Mouse (Mus musculus): ENCODE data around the gene Fbxl2.
A peak's percentile ranks its signal among the peaks of the same experiment; 100 is the strongest.

Gene Fbxl2

DNA sequence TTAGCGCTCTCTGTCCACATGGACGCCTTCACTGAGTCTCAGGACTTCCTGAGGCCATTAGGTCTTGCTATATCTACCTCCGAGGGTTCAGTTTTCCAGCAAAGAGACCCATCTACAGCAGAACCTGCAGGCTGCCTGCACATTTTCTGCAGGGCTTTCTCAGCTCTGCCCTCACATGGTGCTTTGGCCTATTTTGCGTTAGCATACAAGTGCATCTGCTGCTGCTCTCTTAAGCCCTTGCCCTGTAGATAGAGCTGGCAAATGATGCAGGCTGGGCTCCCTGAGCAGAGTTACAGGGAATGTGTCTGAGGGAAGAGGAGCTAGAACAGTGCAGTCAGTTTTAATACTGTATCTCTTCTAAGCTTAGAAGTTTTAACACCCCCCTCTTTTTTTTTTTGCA, 71.0 kb downstream of the Fbxl2 start:
- DNase-seq (ENCODE audit: low read depth, low spot score), result no peak

DNA sequence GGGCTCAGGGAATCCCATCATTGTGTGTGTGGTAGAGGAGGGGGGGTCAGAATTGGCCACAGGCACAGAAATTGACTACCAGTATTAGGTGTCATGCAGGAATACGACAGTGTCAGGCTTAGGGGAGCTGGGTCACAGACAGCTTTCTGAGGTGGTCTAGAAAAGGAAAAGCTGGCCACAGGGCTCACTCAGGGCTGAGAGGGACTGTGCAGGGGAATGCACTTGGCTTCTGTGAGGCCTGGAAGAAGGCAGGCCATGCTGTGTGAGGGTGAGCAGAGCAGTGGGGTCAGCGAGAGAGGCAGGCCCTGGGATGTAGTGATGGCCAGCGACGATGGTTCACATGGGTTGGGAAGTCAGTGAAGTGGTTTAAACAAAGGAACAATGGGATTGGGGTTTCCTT, 72.1 kb downstream of the Fbxl2 start:
- no peak for DNase-seq (ENCODE audit: low read depth, low spot score)

DNA sequence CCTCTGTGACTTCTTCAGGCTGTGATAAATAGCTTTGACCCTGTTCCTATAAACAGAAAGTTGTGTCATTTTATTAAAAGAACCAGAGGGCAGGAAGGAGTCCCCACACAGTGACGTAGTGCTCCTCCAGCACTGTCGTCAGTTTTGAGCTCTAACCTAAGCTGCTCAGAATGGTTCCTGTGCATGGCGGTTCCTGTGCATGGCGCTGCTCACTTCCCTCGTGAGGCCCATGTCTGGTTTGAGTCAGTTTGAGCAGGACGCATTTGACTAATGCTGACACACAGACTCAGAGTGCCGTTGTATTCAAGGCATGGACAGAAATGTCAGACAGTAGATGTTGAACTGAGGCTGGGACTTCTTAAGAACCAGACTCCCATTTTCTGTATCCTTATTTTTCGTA, 74.4 kb downstream of the Fbxl2 start:
- no peak for DNase-seq (ENCODE audit: low read depth, low spot score)

DNA sequence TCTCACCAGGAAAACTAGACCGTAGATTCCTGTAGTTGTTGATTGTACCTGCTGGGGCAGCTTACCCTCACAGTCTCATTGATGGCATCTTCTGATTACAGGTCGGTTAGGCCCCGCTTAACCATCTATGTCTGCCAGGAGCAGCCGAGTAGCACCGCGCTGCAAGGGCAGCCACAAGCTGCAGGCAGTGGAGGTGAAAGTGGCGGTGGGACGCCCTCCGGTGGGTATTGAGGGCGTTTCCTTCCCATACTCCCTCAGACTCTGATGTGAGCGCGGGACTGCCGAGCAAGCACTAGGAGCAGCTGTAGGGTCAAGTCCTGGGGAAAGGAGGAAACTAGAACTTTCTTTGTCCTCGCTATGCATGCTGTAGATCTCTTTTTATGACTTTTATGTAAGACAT, 76.0 kb downstream of the Fbxl2 start:
- no peak for DNase-seq (ENCODE audit: low read depth, low spot score)

DNA sequence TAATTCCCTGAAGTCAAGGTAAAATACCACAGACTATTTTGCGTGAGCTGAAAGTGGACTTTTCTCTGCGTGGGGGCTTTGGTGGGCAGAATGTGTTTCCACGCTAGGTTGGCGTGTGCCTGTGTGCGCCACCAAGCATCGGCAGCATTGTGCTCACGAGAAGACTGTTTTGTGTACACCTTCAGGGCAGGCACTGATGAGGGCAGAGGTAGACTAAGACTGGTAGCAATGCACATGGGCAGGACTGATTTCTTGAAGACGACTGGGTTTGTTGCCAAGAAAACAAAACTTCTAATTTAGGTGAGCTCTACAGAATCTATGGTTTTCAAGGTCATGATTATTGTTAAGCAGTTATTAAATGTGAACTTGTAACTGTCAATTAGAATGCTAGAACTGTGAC, 76.6 kb downstream of the Fbxl2 start:
- DNase-seq (ENCODE audit: low read depth, low spot score), result no peak

DNA sequence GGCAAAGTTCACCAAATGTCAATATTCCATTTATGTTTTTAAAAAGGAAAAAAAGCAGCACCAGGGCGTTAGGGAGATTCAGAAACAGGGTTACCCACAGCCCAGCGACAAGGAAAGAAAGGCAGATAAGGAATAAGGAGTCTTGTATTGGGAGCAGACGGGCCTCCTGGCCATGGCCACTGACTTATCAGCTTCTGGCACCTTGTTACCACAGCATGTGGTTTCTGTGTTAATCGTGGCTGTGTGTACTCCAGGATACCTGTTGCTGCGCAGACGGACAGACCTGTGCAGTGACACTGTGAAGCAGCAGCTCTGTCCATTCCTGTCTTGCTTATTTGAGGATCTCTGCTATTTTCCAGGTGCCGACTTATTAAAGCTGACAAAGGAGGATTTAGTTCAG, 77.0 kb downstream of the Fbxl2 start:
- no peak for DNase-seq (ENCODE audit: low read depth, low spot score)

DNA sequence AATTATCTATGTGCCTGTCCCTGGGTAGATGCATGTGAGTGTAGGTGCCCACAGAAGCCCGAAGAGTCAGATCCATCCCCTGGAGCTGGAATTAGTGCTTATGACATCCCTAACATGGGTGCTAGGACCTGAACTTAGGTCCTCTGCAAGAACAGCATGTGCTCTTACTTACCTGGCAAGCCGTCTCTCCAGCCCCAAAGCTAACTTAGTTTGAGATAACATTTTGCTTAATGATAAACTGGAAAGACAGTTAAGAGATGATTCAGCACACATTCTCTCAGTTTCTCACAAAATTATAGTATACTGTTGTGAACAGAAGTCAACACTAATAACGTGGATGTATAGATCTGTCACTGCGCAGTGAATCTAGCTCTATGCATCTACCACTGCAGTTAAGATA, 79.2 kb downstream of the Fbxl2 start:
- DNase-seq (ENCODE audit: low read depth, low spot score), result no peak

DNA sequence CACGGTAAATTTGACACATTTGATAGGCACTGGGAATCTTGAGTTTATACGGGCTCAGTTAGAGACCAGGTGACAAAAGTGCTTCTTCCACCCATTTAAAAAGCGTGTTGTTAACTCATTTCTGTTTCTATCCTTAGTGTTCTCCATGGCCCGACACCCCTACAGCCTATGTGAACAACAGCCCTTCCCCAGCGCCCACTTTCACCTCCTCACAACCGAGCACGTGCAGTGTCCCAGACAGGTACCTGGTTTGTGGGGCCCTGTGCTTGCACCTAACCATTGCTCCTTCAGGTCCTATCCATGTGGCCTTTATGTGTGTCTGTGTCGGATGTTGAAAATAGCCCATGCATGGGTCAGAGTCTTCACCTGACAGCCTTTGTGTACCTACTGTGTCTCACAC, 81.6 kb downstream of the Fbxl2 start:
- DNase-seq (ENCODE audit: low read depth, low spot score), result no peak

DNA sequence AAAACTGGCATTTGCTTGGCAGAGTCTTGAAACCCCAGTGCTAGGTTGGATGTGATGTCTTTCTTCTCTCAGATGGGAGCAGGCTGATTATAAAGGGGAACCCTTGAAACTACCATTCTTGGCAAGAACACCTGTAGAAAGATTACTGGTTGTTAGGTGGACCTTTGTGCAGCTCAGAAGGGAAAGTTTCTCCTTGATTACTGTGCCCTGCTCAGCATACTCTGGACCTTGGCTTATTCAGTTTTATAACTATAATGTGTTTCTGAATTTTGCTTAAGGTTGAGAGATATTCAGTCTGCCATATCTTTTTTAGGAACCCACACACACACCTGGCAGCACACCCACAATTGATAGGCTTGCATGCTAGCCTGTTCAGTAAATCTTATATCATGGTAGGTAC, 82.3 kb downstream of the Fbxl2 start:
- DNase-seq (ENCODE audit: low read depth, low spot score), result no peak

DNA sequence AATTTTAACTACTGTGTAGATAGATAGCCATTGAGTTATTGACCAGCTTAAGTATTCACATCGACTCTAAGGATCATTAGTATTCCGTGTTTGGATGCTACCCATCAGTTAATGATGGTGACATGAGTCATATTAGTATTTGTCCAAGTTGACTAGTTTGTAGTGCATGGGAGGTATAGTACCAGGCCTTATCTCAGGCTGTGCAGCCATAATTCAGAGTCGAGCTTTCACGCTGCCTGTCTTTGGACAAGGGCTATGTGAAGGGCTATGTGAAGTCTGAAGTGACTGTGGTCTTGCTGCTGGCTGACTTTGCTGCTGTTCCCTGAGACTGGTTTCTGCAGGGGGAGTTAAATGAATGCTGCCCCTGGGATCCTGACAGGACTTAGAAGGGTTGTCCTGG, 88.2 kb downstream of the Fbxl2 start:
- DNase-seq (ENCODE audit: low read depth, low spot score), result no peak

DNA sequence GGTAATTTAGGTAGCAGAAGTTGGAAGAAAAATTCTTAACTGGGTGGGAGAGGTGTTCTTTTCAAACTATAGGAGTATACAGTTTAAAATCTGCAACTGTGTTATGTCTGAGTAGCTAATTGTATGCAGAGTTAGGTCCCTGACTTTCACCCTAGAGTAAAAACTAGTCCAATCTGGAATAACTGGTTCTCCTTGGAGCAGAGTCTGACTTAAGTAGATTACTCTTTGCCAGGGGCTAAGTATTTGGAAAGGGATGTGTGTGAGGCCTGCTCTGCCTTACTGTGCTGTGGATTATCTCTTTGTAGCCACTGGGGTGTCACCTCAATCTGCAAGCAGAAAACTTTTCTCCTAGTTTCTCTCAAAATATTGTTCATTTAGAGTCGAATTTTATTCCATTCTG, 98.8 kb downstream of the Fbxl2 start:
- no peak for DNase-seq (ENCODE audit: low read depth, low spot score)

DNA sequence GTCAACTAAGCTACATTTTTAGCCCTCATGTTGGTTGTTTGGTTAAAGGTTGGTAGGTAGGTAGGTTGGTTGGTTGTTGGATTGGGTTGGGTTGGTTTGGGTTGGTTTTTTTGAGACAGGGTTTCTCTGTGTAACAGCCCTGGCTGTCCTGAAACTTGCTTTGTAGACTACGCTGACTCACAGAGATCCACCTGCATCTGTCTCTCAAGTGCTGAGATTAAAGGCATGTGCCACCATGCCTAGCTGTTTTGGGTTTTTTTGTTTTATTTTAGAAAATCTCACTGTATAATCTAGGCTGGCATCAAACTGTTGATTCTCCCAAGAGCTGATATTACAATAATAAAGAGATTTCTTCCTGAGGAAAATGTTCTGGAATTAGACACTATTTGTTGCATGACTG, 102.6 kb downstream of the Fbxl2 start:
- DNase-seq (ENCODE audit: low read depth, low spot score), result no peak

DNA sequence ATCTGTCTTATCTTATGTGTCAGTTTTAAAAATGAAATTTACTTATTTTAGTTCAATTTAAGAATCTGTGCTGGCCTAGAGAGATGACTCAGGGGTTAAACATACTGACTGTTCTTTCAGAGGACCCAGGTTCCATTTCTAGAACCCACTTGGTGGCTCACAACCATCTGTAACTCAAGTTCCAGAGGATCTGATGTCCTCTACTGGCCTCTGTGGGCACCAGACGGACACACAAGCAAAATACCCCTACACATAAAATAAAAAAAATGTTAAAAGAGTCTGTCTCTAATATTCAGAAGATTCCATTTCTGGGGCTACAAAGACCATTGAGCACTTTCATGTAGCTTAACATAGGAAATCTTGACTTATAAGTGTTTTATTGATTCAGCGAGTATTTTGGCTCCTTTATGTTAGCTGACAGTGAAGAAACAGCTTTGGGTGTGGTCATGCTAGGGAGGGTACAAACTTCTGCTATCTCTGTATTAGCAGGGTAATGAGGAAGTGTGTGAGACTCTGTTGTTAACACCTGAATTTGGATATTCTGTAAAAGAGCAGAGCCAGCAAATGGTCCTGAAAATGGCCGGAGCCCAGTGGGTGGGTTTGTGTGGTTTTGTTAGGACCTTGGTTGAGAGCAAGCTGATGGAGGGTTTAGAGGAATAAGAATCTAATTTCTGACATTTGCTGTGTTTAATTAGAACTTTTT, 104.7 kb downstream of the Fbxl2 start:
- DNase-seq (ENCODE audit: low read depth, low spot score), result no peak

DNA sequence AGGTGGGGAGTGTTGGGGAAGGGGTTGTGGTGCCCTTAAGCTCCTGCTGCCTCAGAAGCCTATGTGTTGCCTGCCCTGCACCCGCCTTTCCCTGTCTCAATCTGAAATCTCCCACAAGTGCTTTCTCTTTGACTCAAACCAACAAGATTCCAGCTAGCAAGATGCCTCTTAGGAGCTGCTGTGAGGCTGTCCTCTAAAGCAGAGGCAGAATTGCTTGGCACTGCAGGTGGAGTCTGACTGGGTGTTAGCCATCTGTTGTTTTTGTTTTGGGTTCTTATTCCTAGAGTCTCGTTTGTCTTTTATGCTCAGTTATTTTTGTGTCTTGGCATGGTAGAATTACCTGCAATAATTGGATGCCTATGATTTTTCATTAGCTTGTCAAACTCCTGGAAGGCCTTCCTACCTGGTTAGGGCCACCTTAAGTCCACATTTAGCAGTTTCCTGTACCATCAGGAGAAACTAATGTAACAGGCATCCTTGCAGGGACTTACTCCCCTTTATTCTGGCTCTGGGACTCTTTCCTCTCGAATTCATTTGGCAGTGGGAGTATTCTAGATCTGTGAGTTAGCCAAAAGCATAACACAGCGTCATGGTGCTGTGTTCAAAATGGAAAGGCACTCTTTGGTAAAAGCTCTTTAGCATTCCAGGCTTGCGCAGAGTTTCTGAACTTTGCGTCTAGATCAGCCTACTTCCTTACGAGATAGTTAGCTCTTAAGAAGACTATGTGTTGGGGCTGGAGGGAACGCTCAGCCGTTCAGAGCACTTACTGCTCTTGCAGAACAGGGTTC, 106.7 kb downstream of the Fbxl2 start:
- DNase-seq (ENCODE audit: low read depth, low spot score), result no peak

DNA sequence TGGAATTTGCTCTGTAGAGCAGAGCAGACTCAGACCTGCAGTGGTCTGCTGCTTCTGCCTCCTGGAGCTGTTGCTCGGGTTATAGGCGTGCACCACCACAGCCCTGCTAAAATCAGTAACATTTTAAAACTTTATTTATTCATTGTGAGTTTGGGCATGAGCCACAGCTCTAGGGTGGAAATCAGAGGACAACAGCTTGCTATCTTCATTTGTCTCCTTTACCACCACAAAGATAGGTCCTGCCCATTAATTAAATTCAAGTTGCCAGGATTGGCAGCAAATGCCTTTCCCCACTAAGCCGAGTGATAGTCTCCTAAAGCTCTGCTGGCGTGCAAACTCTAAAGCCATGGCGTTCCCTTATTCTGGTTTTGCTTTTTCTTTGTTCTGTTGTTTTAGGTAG, 110.4 kb downstream of the Fbxl2 start:
- DNase-seq (ENCODE audit: low read depth, low spot score), result no peak

DNA sequence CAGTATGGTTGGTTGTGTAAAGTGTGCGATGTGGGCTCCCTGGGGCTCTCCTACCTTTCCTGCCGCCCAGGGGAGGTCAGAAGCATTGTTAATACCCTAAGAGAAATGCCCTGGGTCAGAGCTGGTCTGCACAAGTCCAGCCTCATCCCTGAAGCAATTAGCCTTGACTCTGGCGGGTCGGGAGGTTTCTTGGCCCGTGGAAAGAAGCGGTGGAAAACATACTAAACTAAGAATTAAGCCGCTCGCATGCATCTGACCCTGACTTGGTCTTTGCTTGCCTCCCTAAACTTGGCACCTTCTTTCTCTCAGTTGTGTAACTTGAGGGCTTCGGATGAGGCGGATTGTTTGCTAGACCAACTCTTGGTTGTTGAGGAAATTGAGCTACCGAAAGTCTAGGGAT, 113.5 kb downstream of the Fbxl2 start:
- DNase-seq (ENCODE audit: low read depth, low spot score), result no peak

DNA sequence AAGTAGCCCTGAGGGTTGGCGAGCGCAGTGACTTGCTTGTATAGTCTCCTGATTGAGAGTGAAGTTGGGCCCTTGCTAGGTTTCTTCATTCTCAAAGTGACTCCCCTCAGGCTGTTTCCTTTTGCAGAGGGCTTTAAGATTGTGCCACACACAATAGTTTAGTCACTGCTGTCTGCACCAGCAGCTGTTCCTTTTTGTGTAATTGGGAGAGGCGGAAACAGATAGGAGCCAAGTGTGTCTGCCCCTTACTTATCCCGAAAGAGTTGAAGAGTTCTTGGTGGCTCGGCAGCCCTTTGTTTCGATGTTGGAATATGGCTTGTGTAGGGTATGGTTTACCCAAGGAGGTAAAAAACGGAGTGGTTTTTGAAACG, 113.9 kb downstream of the Fbxl2 start:
- peak; percentile 11 for DNase-seq (ENCODE audit: low read depth, low spot score)

DNA sequence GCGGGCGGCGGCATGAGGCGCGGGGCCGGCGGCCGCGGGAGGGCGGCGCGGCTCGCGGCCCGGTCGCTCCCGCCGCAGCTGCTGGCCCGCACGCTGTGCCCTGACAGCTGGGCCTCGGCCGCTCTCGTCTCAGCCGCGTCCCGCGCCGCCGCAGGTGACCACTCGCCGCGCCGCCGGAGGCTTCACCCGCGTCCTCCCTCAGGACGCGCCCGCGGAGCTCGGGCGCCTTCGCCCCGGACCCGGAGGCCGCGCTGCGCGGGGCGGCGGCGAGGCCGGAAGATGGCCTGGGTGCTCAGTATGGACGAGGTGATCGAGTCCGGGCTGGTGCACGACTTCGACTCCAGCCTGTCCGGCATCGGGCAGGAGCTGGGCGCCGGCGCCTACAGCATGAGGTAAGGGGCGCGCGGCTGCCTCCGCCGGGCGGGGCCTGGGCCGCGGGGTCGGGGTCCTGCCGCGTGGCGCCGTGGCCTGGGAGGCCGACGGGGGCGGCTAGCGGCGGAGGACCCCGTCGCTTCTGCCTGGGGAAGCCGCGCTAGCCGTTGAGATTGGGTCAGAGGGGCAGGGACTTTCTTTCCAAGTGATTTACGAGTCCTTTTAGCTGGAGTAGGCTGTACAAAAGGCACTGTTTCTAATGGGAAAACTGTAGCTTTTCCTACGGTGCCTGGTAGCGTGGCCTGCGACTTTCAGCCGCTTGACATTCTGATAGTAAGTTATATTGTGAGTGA, 114.5 kb downstream of the Fbxl2 start:
- peak; percentile 34 for DNase-seq (ENCODE audit: low read depth, low spot score)

DNA sequence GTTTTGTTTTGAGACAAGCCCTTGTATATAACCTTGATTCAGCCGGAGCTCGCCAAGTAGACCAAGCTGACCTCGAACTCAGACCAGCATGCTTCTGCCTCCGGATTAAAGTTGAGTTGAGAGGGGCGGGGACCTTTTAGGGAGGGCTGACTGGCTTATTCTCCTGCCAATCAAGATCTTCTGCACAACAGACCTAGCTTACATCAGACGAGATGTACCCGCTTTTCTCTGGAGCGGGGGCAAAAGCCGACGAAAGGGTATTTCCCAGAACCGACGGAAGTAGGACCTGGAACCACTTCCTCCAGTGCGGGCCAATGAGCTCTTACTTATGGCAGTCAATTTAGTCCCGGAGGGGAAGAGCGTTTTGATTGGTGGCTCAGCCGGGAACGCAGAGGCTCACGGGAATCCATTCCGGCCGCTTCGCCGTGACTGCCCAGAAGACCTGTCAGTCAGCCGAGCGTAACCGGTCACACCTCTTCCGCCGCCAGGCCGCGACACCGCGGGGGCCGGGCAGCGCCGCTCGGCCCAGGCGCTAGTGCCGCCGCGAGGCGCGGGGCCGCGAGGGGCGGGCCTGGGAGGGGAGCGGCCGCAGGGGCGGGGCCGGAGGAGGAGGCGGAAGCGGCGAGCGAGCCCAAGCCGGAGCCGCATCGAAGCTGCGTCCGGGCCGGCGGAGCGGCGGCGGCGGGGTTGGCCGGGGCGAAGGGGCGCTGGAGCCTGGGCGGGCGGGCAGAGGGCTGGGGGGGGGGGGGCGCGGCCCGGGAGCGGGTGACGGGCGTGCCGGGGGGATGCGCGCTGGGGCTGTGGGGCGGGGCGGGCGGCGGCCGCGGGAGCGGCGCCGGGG, 115.2 kb downstream of the Fbxl2 start, which contains the start of gene Ubp1:
Gene Ubp1, plus strand, starts transcription at position 401 of the 841 bp plus-strand sequence.
- DNase-seq (ENCODE audit: low read depth, low spot score), result peak; percentile 92

DNA sequence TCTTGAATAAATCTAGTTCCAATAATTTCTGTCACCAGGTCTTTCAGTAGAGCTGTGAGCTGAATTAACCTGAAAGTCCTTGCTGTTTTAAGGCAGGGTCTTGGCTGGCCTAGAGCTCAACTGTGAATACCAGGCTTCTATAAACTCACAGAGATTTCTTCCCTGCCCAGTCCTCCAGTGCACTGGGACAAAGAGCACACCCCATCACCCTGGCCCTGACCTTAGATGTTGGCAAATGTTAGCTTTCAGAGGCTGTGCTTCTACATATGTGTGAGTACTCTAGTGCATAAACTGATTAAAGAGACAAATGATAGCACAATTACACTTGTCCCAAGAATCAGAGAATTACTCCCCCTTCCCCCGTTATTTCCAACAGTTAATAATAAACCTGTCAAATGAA, 116.3 kb downstream of the Fbxl2 start:
- no peak for DNase-seq (ENCODE audit: low read depth, low spot score)

DNA sequence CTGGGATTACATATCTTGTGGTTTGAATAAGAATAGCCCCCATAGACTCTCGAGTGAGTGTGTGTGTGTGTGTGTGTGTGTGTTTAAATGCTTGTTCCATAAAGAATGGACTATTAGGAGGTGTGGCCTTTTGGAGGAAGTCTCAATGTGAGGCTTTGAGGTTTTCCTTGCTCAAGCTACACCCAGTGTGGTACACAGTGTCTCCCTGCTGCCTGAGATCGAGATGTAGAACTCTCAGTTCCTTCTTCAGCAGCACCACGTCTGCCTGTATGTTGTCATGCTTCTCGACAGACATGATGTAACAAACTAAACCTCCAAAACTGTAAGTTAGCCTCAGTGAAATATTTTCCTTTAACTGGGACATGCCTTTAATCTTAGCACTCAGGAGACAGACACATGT, 117.4 kb downstream of the Fbxl2 start:
- DNase-seq (ENCODE audit: low read depth, low spot score), result no peak

DNA sequence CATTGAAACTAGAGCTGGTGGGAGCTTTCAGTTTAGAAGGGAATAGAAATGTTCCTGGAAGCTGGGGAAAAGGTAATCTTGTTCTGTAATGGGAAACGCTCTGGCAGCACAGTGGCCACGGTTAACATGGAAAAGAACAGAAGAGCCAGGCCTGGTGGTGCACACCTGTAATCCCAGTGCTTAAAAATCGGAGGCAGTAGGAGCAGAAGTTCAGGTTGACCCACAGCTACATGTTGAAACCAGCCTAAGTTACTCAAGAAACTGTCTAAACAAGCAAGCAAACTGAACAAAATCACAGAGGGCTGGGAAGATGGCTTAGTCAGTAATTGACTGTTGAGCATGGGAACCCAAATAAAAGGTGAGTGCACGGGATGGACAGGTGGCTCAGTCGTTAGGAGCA, 121.1 kb downstream of the Fbxl2 start:
- DNase-seq (ENCODE audit: low read depth, low spot score), result no peak
